Mouse (Mus musculus) C2C12 (cell line): Measurements from ENCODE around the gene Gcnt1. TPM values are rescaled to one million over a fixed set of nuclear protein-coding genes. Genes with fewer than 3 reads are reported as not detected.

ENCODE experiments used
- H3K27me3 ChIP-seq: one replicate; pipeline ENCODE4 v1.6.1; 2011; ENCODE audit not compliant: control insufficient read depth, insufficient read depth, insufficient read length
- H3K36me3 ChIP-seq: one replicate; pipeline ENCODE4 v1.6.1; 2011; ENCODE audit not compliant: control insufficient read depth, insufficient read depth
- H3K4me3 ChIP-seq: one replicate; pipeline ENCODE4 v1.5.1; 2011; ENCODE audit warnings: mild to moderate bottlenecking, control low read depth; ENCODE audit not compliant: poor library complexity, insufficient read depth, severe bottlenecking
- H3K79me2 ChIP-seq: one replicate; pipeline ENCODE4 v1.6.1; 2011; ENCODE audit not compliant: control insufficient read depth, insufficient read depth
- H3K79me3 ChIP-seq: one replicate; pipeline ENCODE4 v1.6.1; 2011; ENCODE audit warnings: low read depth, control low read depth
- H3ac ChIP-seq: one replicate; pipeline ENCODE3; 2011; ENCODE audit warnings: low read depth; ENCODE audit not compliant: control insufficient read depth, insufficient read length
- CEBPB ChIP-seq: IDR thresholded peaks from one replicate; pipeline ENCODE4 v1.6.1; 2011; ENCODE audit warnings: low read depth, mild to moderate bottlenecking, control low read depth, moderate library complexity
- CTCF ChIP-seq: IDR thresholded peaks from one replicate; pipeline ENCODE4 v1.5.1; 2011; ENCODE audit not compliant: control insufficient read depth, insufficient read depth, insufficient read length
- FOSL1 ChIP-seq: IDR thresholded peaks from one replicate; pipeline ENCODE4 v1.8.0; 2011; ENCODE audit warnings: mild to moderate bottlenecking, low read length; ENCODE audit not compliant: poor library complexity, insufficient read depth, severe bottlenecking
- MAX ChIP-seq: IDR thresholded peaks from one replicate; pipeline ENCODE4 v1.6.1; 2011; ENCODE audit warnings: mild to moderate bottlenecking, control low read depth
- MYOD1 ChIP-seq: IDR thresholded peaks from one replicate; pipeline ENCODE4 v1.6.1; 2011; ENCODE audit warnings: low read depth; ENCODE audit not compliant: control insufficient read depth, insufficient read length
- MYOG ChIP-seq: IDR thresholded peaks from one replicate; pipeline ENCODE4 v1.6.1; 2011; ENCODE audit not compliant: control insufficient read depth, insufficient read length; ENCODE audit errors: extremely low read depth
- USF1 ChIP-seq: IDR thresholded peaks from one replicate; pipeline ENCODE4 v1.6.1; 2011; ENCODE audit warnings: low read depth, mild to moderate bottlenecking, control low read depth, moderate library complexity
- polyA plus RNA-seq: library from polyadenylated mRNA; unstranded; fragments of >200 nt; fragmentation: generic; extraction: Trizol; gene quantifications from one replicate; pipeline ENCODE4 v1.2.1, GENCODE M21; 2012; ENCODE audit warnings: missing spikeins

The Gcnt1 gene
- polyA plus RNA-seq, 1 experiment, result 0.01 TPM

- no peaks in the 10 kb centered on the region for H3K36me3 ChIP-seq
- TF ChIP-seq CEBPB (no peak), MAX (no peak), MYOG (no peak), CTCF (no peak), USF1 (no peak), MYOD1 (no peak), FOSL1 (no peak)
- no peaks in the 10 kb centered on the region for H3K79me3 ChIP-seq
- H3K4me3 ChIP-seq, result no peak overlapping the region
- no peaks in the 10 kb centered on the region for H3K27me3 ChIP-seq
- no peaks in the 10 kb centered on the region for H3K79me2 ChIP-seq
- H3ac ChIP-seq, result no peak overlapping the region
These were observed 15.7 kb downstream of the Gcnt1 start for GRCm38 (mm10) chr19:17356932-17357331.

GRCm38 (mm10) chr19:17355950-17356867 lies 16.4 kb downstream of the Gcnt1 start:
- no peak overlapping the region for H3K4me3 ChIP-seq
- no peak overlapping the region for H3ac ChIP-seq
- H3K79me2 ChIP-seq, result no peaks in the 10 kb centered on the region
- H3K27me3 ChIP-seq, result no peaks in the 10 kb centered on the region
- TF ChIP-seq CTCF (no peak), MYOG (no peak), CEBPB (no peak), USF1 (no peak), MYOD1 (no peak), FOSL1 (no peak), MAX (no peak)
- H3K36me3 ChIP-seq, result no peaks in the 10 kb centered on the region
- H3K79me3 ChIP-seq, result no peaks in the 10 kb centered on the region

DNA sequence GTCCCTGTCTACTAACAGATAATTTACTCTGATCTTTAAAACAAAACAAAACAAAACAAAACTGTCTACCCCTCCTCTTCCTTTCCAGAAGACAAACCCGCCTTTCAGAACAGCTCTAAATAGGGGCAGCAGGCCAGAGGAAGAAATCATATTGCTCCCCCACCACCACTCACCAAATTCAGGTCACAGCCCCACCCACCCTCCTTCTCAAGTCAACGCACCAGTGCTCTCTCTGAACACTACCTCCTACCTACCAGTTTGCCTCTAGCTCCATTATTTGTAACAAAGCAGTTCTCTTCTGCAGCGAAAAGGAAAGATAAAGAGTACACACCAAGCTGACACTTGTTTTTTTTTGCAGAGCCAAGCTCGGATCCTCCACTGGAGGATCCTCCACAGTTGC lies 17.3 kb downstream of the Gcnt1 start:
- H3K79me3 ChIP-seq, result no peaks in the 10 kb centered on the region
- no peak overlapping the region for H3K4me3 ChIP-seq
- no peaks in the 10 kb centered on the region for H3K79me2 ChIP-seq
- no peaks in the 10 kb centered on the region for H3K36me3 ChIP-seq
- no peaks in the 10 kb centered on the region for H3K27me3 ChIP-seq
- no peak for TF ChIP-seq MYOG
- H3ac ChIP-seq, result no peak overlapping the region

- Histone ChIP-seq H3K79me3 (no peaks in the 10 kb centered on the region), H3ac (no peak overlapping the region), H3K36me3 (no peaks in the 10 kb centered on the region), H3K4me3 (no peak overlapping the region), H3K27me3 (no peaks in the 10 kb centered on the region), H3K79me2 (no peaks in the 10 kb centered on the region)
- no peak for TF ChIP-seq MYOG
- no peak for TF ChIP-seq CEBPB
- TF ChIP-seq USF1, result no peak
- TF ChIP-seq FOSL1, result no peak
- no peak for TF ChIP-seq CTCF
- no peak for TF ChIP-seq MAX
- TF ChIP-seq MYOD1, result no peak
These were observed 17.8 kb downstream of the Gcnt1 start for GRCm38 (mm10) chr19:17354797-17355196.

DNA sequence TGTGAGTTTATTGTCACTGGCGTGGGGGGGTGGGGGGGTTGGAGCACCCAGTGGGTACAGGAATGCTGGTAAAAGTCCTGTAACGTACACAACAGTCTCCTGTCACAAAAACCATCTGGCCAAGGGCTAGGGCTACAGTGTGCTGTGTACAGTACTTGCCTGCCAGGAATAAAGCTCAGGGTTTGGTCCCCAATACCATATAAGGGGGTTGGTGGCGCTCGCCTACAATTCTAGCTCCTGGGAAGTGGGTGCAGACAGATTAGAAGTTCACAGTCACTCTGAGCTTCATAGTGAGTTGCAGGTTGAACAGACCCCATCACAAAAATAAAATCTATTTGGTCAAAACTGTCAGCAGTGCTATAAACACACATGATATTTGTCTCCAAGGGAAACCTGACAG lies 18.3 kb downstream of the Gcnt1 start:
- no peaks in the 10 kb centered on the region for H3K36me3 ChIP-seq
- no peaks in the 10 kb centered on the region for H3K79me3 ChIP-seq
- no peak overlapping the region for H3K4me3 ChIP-seq
- no peak overlapping the region for H3ac ChIP-seq
- no peaks in the 10 kb centered on the region for H3K27me3 ChIP-seq
- TF ChIP-seq USF1, result no peak
- H3K79me2 ChIP-seq, result no peaks in the 10 kb centered on the region

DNA sequence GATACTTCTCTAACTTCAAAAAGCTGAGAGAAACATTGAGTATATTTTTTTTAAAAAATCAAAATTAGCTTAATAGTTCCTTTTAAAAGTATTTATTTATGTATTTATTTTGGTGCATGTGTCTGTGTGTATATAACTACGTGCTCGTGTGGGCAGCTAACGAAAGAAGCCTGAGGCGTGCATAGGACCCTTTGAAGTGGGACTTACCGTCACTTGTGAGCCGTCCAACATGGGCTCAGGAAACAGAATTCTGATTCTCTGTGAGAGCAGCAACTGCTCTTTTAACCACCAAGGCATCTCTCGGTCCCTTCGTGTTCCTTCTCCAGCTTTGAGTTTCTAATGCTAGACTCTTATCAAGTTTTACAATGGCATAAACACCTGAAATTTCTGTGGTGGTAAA lies 18.9 kb downstream of the Gcnt1 start:
- Histone ChIP-seq H3K79me2 (no peaks in the 10 kb centered on the region), H3K79me3 (no peaks in the 10 kb centered on the region), H3K4me3 (no peak overlapping the region), H3K27me3 (no peaks in the 10 kb centered on the region), H3K36me3 (no peaks in the 10 kb centered on the region), H3ac (no peak overlapping the region)
- no peak for TF ChIP-seq CTCF
- TF ChIP-seq CEBPB, result no peak
- TF ChIP-seq MYOD1, result no peak
- no peak for TF ChIP-seq MAX
